Mouse (Mus musculus) T-helper 17 cell (primary cell): ENCODE data around the gene Ccdc63.
"Not testable (repeated sequence)": the region's sequence is repeated elsewhere in the genome, so short reads cannot be mapped to it uniquely, and the experiment has no call there.

Source experiments
- in situ Hi-C, 2 experiments: fragments of 300-600 bp; cut with MboI, MseI; formaldehyde crosslinking; loops; 1 replicate in 1 of 2; 2 replicates in 1 of 2; pipeline ENCODE4 v1.15.1; 2025; ENCODE audit warnings: high pct_unique_total_duplicates in 2 of 2

The Ccdc63 gene

DNA sequence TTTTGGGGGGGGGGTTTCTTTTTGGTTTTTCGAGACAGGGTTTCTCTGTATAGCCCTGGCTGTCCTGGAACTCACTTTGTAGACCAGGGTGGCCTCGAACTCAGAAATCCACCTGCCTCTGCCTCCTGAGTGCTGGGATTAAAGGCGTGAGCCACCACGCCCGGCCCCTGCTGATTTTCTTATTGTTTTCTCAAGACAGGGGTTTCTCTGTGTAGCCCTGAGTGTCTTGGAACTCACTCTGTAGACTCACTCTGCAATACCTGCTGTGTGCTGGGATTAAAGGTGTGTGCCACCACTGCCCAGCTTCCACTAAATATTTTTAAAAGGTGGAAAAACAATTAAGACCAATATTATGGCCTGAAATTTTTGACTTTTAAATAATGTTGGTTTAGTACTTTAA lies 11.9 kb upstream of the Ccdc63 start:
- in situ Hi-C loops: not testable (repeated sequence)

DNA sequence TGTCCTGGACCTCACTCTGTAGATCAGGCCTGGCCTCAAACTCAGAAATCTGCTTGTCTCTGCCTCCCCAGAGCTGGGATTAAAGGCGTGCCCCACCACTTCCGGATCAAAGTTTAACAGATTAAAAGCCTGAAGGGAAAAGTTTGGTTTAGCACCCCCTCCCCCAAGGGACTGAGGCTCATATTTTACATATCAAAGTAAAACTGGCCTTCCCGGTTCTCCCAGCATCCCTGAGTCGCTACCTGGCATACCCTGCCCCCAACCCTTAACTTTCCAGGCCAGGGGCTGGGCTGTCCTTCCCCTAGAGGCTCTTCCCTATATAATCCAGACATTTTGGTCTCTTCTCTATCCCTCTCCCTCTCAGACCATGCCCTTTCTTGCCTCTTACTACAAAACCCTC lies 8.6 kb upstream of the Ccdc63 start:
- in situ Hi-C loops: loop anchor here in 1 of 2 experiments (10.0 kb wide), 1 partner anchor 1926 kb away; no protein-coding TSS in a partner anchor

DNA sequence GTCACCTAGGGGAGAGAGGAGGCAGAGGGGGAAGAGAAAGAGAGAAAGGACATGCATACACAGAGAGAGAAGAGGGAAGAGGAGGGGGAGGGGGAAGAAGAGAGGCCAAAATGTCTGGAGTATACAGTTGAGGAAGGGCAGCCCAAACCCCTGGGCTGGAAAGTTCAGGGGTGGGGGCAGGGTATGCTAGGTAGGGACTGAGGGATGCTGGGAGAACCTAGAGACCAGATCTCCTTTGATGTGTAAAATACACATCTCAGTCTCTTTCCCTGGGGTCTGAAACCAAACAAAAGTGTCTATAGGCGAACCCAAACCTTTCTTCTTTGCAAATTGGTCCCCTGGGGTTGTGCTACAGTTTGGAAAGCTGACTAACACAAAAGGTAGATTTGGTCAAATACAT lies 7.5 kb upstream of the Ccdc63 start:
- in situ Hi-C loops: loop anchor here in 1 of 2 experiments (10.0 kb wide), 1 partner anchor 1927 kb away; no protein-coding TSS in a partner anchor

DNA sequence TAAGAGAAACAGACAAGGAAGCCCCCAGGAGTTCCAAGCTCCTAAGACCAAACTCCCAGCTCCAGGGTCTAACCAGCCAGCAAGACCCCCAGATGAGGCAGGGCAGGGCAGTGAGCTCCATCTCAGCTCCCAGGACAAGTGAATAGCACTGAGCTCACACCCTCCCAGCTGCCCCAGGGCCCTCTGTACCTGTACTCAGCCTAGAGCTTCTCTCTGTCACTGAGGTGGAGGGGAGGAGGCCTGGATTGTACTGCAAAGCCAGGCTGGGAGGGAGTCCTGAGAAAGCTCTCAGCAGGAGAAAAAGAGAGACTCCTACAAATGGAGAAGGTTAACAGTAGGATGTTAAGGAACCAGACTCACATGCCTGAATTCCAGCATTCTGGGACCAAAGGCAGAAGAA lies 6.0 kb upstream of the Ccdc63 start:
- in situ Hi-C loops: loop anchor here in 1 of 2 experiments (10.0 kb wide), 1 partner anchor 1928 kb away; no protein-coding TSS in a partner anchor

DNA sequence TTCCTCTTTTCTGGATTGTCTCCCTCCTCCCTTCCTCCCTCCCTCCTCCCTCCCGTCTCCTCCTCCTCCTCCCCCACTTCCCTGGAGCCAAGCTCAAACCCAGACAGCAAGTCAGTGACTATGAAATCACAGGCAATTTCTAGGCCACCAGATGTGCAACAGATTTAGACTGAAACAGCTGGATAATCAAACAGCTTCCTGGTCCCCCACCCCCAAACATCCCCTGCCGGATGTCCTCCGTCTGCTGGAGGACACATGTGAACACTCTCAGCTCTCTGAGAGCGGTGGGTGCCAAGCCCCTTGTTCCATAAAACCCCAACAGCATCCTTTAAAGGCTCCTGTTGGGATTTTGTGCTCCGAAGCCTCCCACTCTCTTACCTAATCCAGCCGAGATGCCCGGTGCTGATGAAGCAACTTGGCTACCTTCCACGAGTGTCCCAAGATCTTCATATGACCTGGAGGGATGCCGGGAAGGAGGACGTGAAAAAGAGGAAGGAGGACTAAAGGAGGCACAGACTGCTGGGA lies 5.5 kb upstream of the Ccdc63 start:
- in situ Hi-C loops: loop anchor here in 1 of 2 experiments (10.0 kb wide), 1 partner anchor 1929 kb away; no protein-coding TSS in a partner anchor

DNA sequence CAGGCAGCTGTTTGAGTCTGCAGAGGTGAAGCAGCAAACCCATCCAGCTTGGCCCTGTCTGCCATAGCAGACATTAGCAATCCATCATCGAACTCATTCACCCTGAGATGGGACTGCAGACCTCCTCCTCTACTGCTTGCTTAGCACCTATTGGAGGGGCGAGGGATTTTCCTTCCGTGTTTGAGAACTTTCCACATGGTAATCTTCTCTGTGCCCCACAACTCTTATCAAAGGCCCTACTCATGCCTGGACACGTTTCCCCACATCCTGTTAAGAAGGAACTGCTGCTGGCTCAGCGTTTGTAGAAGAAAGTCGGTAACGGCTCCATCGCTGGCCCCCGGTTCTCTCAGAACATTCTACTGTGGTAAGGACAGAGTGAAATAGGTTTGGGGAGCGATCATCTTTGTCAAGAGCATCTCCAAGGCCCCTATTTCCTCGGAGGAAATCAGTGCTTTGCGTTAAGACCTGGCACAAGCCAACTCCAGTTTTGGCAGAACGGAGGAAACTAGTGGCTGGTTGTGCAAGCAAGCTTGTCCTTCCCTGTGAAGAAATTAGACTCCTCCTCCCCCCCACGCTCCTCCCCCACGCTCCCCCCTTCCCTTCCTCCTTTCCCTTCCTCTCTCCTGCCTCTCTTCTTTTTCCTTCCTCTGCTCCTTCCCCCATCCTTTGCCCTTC lies 4.9 kb upstream of the Ccdc63 start:
- in situ Hi-C loops: loop anchor here in 1 of 2 experiments (10.0 kb wide), 1 partner anchor 1929 kb away; no protein-coding TSS in a partner anchor

DNA sequence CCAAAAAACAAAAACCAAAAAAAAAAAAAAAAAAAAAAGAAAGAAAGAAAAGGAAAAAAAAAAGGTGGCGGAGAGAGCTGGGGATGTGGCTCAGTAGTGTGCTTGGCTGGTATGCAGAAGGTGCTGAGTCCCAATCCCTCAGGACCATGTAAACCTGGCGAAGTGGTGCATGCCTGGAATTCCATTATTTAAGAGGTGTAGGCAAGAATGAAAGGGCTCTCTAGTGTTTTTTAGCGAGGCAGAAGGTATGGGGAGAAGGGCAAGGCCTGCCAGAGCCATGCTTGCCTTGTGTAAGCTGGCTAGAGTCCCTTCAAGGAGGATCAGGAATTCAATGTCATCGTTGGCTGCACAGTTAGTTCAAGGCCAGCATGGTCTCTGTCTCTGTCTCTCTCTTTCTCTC lies 4.2 kb upstream of the Ccdc63 start:
- in situ Hi-C loops: loop anchor here in 1 of 2 experiments (5.0 to 10.0 kb wide), 2 partner anchors 743 to 1930 kb away; no protein-coding TSS in a partner anchor

DNA sequence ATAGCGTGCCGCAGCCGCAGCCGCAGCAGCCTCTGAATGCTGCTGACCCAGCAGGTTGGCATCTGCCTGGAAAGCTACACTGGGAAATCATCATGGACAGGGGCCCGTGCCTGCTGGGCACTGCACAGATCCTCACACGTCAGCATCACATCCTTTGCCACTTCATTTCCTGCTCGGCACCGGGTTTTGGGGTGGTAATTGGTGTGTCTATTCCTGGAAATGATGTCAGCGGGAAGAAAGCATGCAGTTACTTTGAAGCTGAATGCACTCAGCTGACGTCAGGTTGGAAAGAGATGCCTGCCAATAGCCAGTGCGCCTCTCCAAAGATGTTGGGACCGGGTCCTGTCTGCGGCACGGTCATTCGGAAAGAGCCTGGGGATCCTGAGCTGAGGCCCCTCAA lies 2.9 kb upstream of the Ccdc63 start:
- in situ Hi-C loops: loop anchor here in 1 of 2 experiments (5.0 to 10.0 kb wide), 2 partner anchors 741 to 1931 kb away; no protein-coding TSS in a partner anchor

DNA sequence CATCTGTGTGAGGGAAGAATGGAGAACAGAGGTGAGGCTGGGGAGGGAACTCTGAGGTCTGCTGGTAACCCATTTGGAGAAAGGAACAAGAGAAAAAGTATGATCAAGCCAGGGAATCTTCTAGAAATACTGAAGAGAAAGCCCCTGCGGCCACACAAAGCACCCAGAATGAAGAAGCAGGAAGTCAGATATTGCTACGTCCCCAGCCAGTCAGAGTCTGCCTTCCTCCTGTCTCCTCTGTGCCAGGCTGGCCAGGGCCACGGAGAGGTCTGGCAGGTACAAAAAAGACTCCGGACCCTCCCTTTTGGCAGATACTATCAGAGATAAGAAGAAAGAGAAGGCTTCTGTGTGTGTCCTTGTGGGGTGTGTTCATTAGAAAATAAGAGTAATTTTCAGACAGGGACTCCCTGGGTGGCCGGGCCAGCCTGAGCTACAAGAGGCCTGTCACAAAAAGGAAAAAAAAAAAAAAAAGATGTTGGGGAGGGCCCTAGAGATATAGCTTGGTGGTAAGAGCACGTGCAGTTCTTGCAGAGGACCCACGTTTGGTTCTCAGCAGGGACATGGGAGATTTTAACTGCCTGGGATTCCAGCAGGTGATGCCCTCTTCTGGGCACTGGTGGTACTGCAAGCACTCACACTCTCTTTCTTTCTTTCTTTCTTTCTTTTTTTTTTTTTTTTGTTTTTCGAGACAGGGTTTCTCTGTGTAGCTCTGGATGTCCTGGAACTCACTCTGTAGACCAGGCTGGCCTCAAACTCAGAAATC lies 1.8 kb upstream of the Ccdc63 start:
- in situ Hi-C loops: loop anchor here in 1 of 2 experiments (5.0 to 10.0 kb wide), 2 partner anchors 740 to 1932 kb away; no protein-coding TSS in a partner anchor

DNA sequence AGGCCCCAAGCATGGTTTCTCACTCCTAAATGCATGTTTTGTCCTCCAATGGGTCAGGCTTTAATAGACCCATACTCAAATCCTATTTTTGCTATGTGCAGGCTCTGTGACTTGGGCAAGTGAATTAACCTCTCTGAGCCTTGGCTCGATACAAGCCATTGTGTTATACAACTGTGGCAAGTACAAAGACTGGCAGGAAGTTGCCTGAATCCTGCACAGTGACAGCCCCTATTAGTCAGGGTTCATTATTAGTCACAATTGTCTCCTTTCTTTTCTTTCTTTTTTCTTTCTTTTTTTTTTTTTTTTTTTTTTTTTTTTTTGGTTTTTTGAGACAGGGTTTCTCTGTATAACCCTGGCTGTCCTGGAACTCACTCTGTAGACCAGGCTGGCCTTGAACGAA lies 852 bp downstream of the Ccdc63 start:
- in situ Hi-C loops: loop anchor here (5.0 to 10.0 kb wide), 3 partner anchors 737 to 1935 kb away; partner anchors contain the start of gene Rhof (in 1 of the 2)

DNA sequence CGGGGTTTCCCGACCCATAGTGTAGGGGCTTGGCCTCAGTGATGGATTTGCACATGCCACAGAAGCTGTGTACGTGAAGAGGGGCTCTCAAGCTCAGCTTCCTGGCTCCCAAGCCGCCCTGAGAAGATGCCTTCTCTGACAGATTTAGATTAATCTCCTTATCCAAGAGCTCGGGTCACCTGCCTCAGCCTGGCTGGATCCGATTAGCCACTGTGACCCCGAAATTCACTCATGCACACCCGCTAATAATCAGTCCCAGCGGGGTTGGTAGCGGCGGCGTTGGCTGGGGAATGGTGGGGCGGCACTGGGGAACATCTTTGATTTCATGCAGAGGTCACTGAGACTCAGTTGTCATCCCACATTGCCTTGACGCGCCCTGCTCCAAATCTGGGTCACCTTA lies 1.8 kb downstream of the Ccdc63 start:
- in situ Hi-C loops: loop anchor here in 1 of 2 experiments (10.0 kb wide), 1 partner anchor 996 kb away; the partner anchor contains the start of gene Rhof

DNA sequence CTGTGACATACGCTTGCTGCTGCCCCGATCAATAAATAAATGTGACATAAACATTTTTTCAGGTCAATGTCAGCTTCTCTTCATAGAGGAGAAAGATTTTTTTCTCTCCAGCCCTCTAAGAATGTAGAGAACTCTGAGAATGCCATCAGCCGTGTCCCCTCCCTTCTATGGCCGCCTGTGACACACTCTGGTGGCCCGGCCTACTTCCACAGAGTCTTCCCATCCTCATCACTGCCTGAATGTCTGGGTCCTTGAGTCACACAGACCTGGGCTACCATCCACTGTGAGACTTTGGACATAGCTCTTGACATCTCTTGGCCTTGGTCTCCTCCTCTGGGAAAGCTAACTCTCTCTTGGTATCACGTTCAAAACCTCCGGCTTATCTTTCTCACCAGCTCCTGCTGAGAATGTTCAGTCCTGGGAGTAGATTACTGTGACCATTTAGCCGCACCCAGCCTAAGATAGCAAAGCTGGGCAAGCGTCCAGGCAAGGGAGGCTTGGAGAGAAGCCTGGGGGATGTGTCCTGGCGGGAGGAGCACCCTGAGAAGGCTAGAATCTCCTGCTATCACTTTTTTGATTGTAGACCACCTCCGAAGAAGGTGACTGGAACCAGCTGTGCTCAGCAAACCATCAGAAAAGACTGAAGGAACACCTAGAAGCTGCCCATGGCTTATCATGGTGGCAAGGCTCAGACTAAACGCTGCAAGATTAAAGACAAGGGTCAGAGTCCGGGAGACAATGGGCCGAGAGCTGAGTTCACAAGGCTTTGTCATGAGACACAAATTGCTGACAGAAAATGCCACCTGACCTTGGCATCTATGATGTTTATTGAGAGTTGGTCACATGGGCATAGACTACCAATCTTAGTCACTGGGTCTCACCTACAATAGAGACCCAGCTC lies 3.9 kb downstream of the Ccdc63 start:
- in situ Hi-C loops: loop anchor here in 1 of 2 experiments (10.0 kb wide), 1 partner anchor 998 kb away; the partner anchor contains the start of gene Rhof

DNA sequence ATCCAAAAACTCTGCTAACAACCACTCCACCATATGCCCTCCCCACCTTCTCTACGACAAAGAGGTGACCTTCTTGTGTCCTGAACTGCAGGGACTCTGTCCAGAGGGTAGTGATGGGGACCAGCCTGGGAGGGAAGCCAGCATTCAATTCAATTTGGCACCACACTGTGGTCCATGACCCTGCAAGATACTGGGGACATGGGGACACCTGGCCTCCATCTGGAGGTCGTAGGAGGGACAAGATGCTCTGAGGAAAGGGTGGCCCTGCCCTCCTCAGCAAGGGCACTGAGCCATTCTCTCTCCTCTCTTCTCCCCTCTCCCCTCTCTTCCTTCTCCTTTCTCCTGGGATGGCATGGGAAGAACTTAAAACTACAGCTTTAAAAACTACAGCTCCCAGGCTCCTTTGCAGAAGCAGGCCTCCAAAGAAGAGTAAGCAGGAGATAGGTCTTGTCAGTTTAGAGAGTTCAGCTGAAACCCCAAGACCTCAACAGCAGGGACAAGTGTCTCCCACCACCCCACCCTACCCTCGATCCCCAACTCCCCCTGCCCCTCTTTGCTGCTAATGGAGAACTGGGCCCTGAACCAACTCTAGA lies 5.2 kb downstream of the Ccdc63 start:
- in situ Hi-C loops: loop anchor here in 1 of 2 experiments (10.0 kb wide), 1 partner anchor 999 kb away; the partner anchor contains the start of gene Rhof

DNA sequence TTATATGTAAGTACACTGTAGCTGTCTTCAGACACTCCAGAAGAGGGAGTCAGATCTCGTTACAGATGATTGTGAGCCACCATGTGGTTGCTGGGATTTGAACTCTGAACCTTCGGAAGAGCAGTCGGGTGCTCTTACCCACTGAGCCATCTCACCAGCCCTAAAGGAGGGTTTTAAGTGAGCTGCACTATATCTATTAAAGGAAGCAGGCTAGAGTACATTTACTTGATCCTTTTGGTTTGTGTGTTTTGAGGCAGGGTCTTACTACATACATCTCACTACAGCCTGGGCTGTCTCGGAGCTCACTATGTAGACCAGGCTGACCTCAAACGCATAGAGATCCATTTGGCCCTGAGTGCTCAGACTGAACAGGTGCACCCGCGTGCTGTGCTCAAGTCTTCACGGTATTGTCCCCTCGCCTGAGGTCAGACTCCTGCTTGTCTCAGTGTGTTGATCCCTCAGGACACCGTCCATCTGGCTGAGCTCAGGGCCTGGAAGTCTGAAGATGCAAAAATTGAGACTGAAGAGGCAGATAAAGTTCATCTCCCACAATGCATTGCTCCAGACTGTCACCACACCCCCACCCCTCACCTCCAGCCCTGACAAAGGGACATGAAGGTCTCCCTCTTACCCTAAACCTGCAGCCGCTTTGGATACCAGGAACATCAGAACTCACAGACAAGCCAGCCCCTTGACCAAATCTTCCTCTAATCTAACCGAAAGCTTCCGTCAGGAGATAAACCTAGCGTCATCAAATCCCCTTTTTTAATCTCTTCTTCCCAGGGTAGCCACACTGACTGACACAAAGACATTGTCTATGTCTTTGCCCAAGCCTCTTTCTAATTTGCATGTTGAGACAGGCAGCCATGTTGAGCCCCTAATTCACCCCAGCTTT lies 6.0 kb downstream of the Ccdc63 start:
- in situ Hi-C loops: loop anchor here (5.0 to 10.0 kb wide), 3 partner anchors 93 to 1000 kb away; partner anchors contain the start of gene Rhof (in 2 of the 2)

DNA sequence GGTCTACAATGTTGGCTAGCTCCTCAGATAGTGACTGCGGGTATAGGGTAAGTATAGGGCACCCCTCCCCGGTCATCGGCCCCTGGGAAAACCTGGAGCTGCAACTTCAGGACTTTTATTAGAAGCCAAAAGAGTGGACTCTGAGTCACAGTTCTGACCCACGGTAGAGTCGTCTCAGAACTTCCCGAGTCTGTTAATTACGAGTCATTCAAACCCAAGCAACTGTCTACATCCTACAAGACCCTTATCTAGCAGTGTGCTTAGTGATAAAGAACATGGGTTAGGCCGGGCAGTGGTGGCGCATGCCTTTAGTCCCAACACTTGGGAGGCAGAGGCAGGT lies 7.6 kb downstream of the Ccdc63 start:
- in situ Hi-C loops: loop anchor here (5.0 to 10.0 kb wide), 3 partner anchors 94 to 1002 kb away; partner anchors contain the start of gene Rhof (in 2 of the 2)

DNA sequence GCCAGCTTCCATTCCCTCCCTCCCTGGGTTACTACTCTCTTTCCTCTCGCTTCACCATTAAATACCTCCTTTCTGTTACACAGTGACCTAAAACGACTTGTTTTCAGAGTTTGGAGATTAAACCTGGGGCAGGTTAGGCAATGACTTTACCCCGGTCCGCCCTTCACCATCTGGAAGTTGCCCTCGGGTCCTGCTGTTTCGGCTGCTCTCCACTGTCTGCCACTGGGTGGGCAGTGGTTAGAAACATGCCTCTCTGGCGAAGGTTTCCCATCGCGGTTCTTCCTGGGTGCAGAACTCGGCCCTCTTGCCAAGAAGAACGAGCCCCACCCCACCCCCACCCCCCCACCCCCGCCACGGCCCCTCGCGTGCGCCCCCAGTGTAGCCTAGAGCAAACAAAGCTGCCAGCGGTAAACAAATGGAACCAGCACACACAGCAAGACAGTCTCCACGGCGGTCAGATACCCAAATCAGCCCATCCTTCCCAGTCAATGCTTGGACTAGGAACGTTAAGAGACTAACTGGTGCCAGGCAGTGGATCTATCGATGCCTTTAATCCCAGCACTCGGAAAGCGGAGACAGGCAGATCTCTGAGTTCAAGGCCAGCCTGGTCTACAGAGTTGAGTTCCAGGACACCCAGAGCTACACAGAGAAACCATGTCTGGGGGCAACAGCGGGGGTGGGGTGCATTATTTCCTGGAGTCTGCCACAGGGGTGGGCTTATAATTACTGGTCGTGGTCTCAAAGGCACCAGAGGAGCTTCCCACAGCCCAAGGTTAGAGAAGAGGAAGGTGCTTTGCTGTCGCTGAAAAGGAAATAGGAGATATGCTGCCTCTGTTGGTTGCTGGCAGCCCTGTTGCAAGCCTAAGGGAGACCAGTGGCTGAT lies 8.2 kb downstream of the Ccdc63 start:
- in situ Hi-C loops: loop anchor here (5.0 to 10.0 kb wide), 3 partner anchors 95 to 1002 kb away; partner anchors contain the start of gene Rhof (in 2 of the 2)

DNA sequence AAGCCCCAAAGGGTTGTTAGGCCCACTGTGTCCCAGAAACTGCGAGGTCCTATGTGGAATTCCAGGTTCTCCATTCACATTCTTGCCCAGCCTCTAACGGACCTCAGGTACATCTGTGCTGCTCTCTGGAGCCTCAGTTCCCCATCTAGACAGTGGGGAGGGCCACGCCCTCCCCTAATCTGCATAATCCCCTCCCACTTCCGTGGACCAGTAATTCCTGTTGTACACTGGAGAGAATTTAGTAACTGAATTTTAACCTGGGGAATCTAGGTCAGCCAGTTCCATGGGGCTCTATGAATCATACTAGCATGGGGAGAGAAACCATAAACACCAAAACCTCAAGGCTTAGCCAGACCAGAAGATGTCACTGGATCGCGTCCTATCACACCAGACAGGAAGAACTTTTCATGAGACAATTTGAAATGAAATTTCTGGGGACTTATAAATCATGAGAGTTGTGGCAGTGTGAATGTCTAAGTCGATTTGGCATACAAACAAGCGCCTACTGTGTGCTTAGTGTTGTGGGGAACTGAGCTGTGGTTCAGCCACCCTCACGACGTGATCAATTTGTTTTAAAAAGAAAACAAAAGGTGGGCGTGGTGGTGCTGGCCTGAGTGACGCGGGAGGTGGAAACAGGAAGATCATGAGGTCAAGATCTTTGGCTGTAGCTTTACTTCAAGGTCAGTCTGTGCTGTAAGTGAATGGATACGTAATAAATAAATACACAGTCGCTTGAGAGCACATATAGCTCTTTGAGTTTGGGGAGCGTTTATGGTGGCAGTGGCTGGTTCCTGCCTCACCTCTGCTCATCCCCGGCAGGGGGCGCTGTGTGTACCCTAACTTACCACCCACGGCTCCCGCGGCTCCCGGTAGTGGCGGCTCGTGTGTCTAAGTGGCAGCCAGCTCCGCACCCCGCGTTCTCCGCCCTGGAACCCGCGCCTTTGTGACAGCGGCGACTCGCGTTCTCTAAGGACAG lies 9.3 kb downstream of the Ccdc63 start:
- in situ Hi-C loops: loop anchor here (5.0 to 10.0 kb wide), 3 partner anchors 96 to 1003 kb away; partner anchors contain the start of gene Rhof (in 2 of the 2)
